Mouse (Mus musculus) MEL (cell line): ENCODE measurements at regions not wholly inside any gene's neighbourhood (a gene's known extent, or its start where the extent isn't known, plus 50 kb on each side); places are given as distances from the start of the nearest gene placed in this dataset.

Experiments
- DNase-seq: peaks from one replicate; pipeline ENCODE4 v3.0.0; 2011; ENCODE audit warnings: low read depth, low spot score
- H3K27ac ChIP-seq: 2 replicates; pipeline ENCODE4 v1.5.1; 2012; ENCODE audit warnings: low read depth, mild to moderate bottlenecking, control low read depth, low read length, moderate library complexity; ENCODE audit not compliant: control insufficient read depth
- H3K27me3 ChIP-seq, 2 experiments: fragments of 150-350 bp in 1 of 2; sonication (generic) in 1 of 2; 2 replicates each; pipeline ENCODE4 v1.6.1; 2012; ENCODE audit warnings: low read length in 2 of 2, mild to moderate bottlenecking in 2 of 2, improper control_type of control experiment in 1 of 2, moderate library complexity in 1 of 2; ENCODE audit not compliant: insufficient read depth in 2 of 2, control insufficient read depth in 1 of 2
- H3K36me3 ChIP-seq, 2 experiments: 2 replicates each; pipeline ENCODE4 v1.6.1; 2012 to 2014; ENCODE audit warnings: low read length in 2 of 2, improper control_type of control experiment in 1 of 2, inconsistent platforms in 1 of 2, mild to moderate bottlenecking in 1 of 2; ENCODE audit not compliant: insufficient read depth in 2 of 2, control insufficient read depth in 1 of 2
- H3K4me1 ChIP-seq, 2 experiments: fragments of 150-350 bp in 1 of 2; sonication (generic) in 1 of 2; 2 replicates each; pipeline ENCODE4 v1.6.1; 2012; ENCODE audit warnings: low read length in 2 of 2, improper control_type of control experiment in 1 of 2, mild to moderate bottlenecking in 1 of 2; ENCODE audit not compliant: insufficient read depth in 2 of 2, control insufficient read depth in 1 of 2
- H3K4me3 ChIP-seq, 2 experiments: fragments of 150-350 bp in 1 of 2; sonication (generic) in 1 of 2; 2 replicates each; pipeline ENCODE4 v1.5.1; 2012; ENCODE audit warnings: low read depth in 2 of 2, low read length in 2 of 2, mild to moderate bottlenecking in 2 of 2, moderate library complexity in 2 of 2, control low read depth in 1 of 2, improper control_type of control experiment in 1 of 2; ENCODE audit not compliant: control insufficient read depth in 1 of 2, insufficient read depth in 1 of 2
- H3K79me2 ChIP-seq: 2 replicates; pipeline ENCODE4 v1.6.1; 2012; ENCODE audit warnings: mild to moderate bottlenecking, low read length, moderate library complexity; ENCODE audit not compliant: control insufficient read depth, poor library complexity, insufficient read depth
- H3K9ac ChIP-seq: 2 replicates; pipeline ENCODE4 v1.6.1; 2012; ENCODE audit warnings: low read depth, mild to moderate bottlenecking, control low read depth, low read length, moderate library complexity; ENCODE audit not compliant: control insufficient read depth, poor library complexity, severe bottlenecking
- H3K9me3 ChIP-seq: fragments of 150-350 bp; sonication (generic); replicated peaks from 2 replicates; pipeline ENCODE4 v1.6.1; 2012; ENCODE audit warnings: mild to moderate bottlenecking, low read length, improper control_type of control experiment, moderate library complexity; ENCODE audit not compliant: insufficient read depth
- BHLHE40 ChIP-seq: IDR thresholded peaks from 2 replicates; pipeline ENCODE4 v1.6.1; 2012; ENCODE audit warnings: low read depth, mild to moderate bottlenecking, inconsistent platforms, low read length, improper control_type of control experiment, borderline replicate concordance
- CHD2 ChIP-seq: IDR thresholded peaks from 2 replicates; pipeline ENCODE4 v1.6.1; 2011; ENCODE audit warnings: low read length, improper control_type of control experiment
- GATA1 ChIP-seq: IDR thresholded peaks from 2 replicates; pipeline ENCODE4 v1.6.1; 2011; ENCODE audit warnings: low read depth, low read length, improper control_type of control experiment
- JUND ChIP-seq: IDR thresholded peaks from 2 replicates; pipeline ENCODE4 v1.6.1; 2011; ENCODE audit warnings: low read depth, mild to moderate bottlenecking, improper control_type of control experiment, low read length
- KAT2A ChIP-seq: conservative IDR thresholded peaks from 2 replicates; pipeline ENCODE4 v1.6.1; 2012; ENCODE audit warnings: low read depth, low read length, improper control_type of control experiment, inconsistent platforms
- MEF2A ChIP-seq: IDR thresholded peaks from 2 replicates; pipeline ENCODE4 v1.6.1; 2014; ENCODE audit warnings: low read depth, mild to moderate bottlenecking, inconsistent platforms, low read length, improper control_type of control experiment; ENCODE audit not compliant: poor library complexity, insufficient replicate concordance, severe bottlenecking; ENCODE audit errors: extremely low read depth
- MXI1 ChIP-seq: IDR thresholded peaks from 2 replicates; pipeline ENCODE4 v1.6.1; 2011; ENCODE audit warnings: mild to moderate bottlenecking, low read depth, low read length, improper control_type of control experiment
- NELFE ChIP-seq: IDR thresholded peaks from 2 replicates; pipeline ENCODE4 v1.6.1; 2011; ENCODE audit warnings: low read depth, low read length, improper control_type of control experiment
- NRF1 ChIP-seq: IDR thresholded peaks from 2 replicates; pipeline ENCODE4 v1.6.1; 2014; ENCODE audit warnings: low read depth, mild to moderate bottlenecking, inconsistent platforms, low read length, improper control_type of control experiment, moderate library complexity; ENCODE audit not compliant: poor library complexity, insufficient read depth, severe bottlenecking
- POLR2A ChIP-seq, 2 experiments: IDR thresholded peaks; 2 replicates each; pipeline ENCODE4 v1.6.1; 2011 to 2012; ENCODE audit warnings: low read length in 2 of 2, mild to moderate bottlenecking in 2 of 2, control low read depth in 1 of 2, improper control_type of control experiment in 1 of 2, low read depth in 1 of 2, moderate library complexity in 1 of 2; ENCODE audit not compliant: control insufficient read depth in 1 of 2, insufficient read depth in 1 of 2, poor library complexity in 1 of 2
- POLR2AphosphoS5 ChIP-seq: IDR thresholded peaks from 2 replicates; pipeline ENCODE4 v1.6.1; 2012; ENCODE audit warnings: low read depth, borderline replicate concordance, mild to moderate bottlenecking, inconsistent platforms, low read length, moderate library complexity, mixed read lengths
- RCOR1 ChIP-seq: IDR thresholded peaks from 2 replicates; pipeline ENCODE4 v1.6.1; 2012; ENCODE audit warnings: low read depth, mild to moderate bottlenecking, inconsistent platforms, low read length, improper control_type of control experiment
- TAL1 ChIP-seq: IDR thresholded peaks from 2 replicates; pipeline ENCODE4 v1.6.1; 2012; ENCODE audit warnings: mild to moderate bottlenecking, inconsistent platforms, low read length, moderate library complexity, mixed read lengths
- TBP ChIP-seq: IDR thresholded peaks from 2 replicates; pipeline ENCODE4 v1.8.0; 2011; ENCODE audit warnings: low read depth, low read length, improper control_type of control experiment
- TCF12 ChIP-seq: IDR thresholded peaks from 2 replicates; pipeline ENCODE4 v1.6.1; 2014; ENCODE audit warnings: low read depth, mild to moderate bottlenecking, inconsistent platforms, low read length, improper control_type of control experiment, moderate library complexity
- USF2 ChIP-seq, 2 experiments: IDR thresholded peaks; 2 replicates each; pipeline ENCODE4 v1.6.1; 2011 to 2012; ENCODE audit warnings: improper control_type of control experiment in 2 of 2, low read length in 2 of 2, borderline replicate concordance in 1 of 2, inconsistent platforms in 1 of 2, low read depth in 1 of 2, mild to moderate bottlenecking in 1 of 2; ENCODE audit not compliant: insufficient read depth in 1 of 2
- ZMIZ1 ChIP-seq: IDR thresholded peaks from 2 replicates; pipeline ENCODE4 v1.6.1; 2012; ENCODE audit warnings: low read depth, mild to moderate bottlenecking, inconsistent platforms, low read length, improper control_type of control experiment, moderate library complexity

- Histone ChIP-seq H3K9me3 (no peaks in the 10 kb centered on the region), H3K27ac (no peak overlapping the region), H3K36me3 (no peaks in the 10 kb centered on the region), H3K9ac (no peak overlapping the region), H3K4me3 (no peak overlapping the region), H3K4me1 (no peaks in the 10 kb centered on the region), H3K79me2 (no peaks in the 10 kb centered on the region), H3K27me3 (no peaks in the 10 kb centered on the region)
- TF ChIP-seq GATA1 (no peak), KAT2A (no peak), USF2 (IDR thresholded peaks at IDR 0.05; ENCODE audit: borderline replicate concordance in 1 of 2, insufficient read depth in 1 of 2, low read depth in 1 of 2, low read length in 2 of 2) (no peak), TCF12 (no peak), POLR2A (IDR thresholded peaks at IDR 0.05; ENCODE audit: control insufficient read depth in 1 of 2, insufficient read depth in 1 of 2, low read depth in 1 of 2, low read length in 2 of 2, poor library complexity in 1 of 2) (no peak), BHLHE40 (no peak), ZMIZ1 (no peak), CHD2 (no peak), NRF1 (no peak), MXI1 (no peak), RCOR1 (no peak), NELFE (no peak), TBP (no peak), JUND (no peak)
- no peak for DNase-seq
These were observed 310.2 kb downstream of the Adcyap1 start for GRCm38 (mm10) chr17:93508882-93509594.

- H3K4me3 ChIP-seq: no peak overlapping the region
- H3K79me2 ChIP-seq: no peaks in the 10 kb centered on the region
These were observed 324.6 kb downstream of the Adcyap1 start for GRCm38 (mm10) chr17:93523406-93523805.

More at GRCm38 (mm10) chr17:93523406-93523805, 324.6 kb downstream of the Adcyap1 start:
- Histone ChIP-seq H3K9me3 (no peaks in the 10 kb centered on the region), H3K27me3 (no peaks in the 10 kb centered on the region), H3K9ac (no peak overlapping the region), H3K36me3 (no peaks in the 10 kb centered on the region)
- no peak for DNase-seq
- TF ChIP-seq MEF2A: no peak
- TF ChIP-seq POLR2AphosphoS5: no peak
- no peak for TF ChIP-seq TAL1
- TF ChIP-seq GATA1: no peak
- no peak for TF ChIP-seq RCOR1
- TF ChIP-seq, all 39 proteins: peak for 0
- Histone ChIP-seq H3K4me1 (no peaks in the 10 kb centered on the region), H3K27ac (no peak overlapping the region)
